Mouse (Mus musculus) splenic B cell, adult 2 months (primary cell): ENCODE data around the gene Ankrd34c.

Experiments used
- DNase-seq: peaks from one replicate; pipeline ENCODE4 v3.0.0-alpha.2; 2011; ENCODE audit warnings: low read depth, low spot score
- H3K27me3 ChIP-seq: 2 replicates; pipeline ENCODE4 v1.6.1; 2012; ENCODE audit warnings: mild to moderate bottlenecking, low read length, moderate library complexity, mixed read lengths; ENCODE audit not compliant: control insufficient read depth, poor library complexity, insufficient read depth, severe bottlenecking
- H3K36me3 ChIP-seq: 2 replicates; pipeline ENCODE4 v1.6.1; 2012; ENCODE audit warnings: mild to moderate bottlenecking, low read length, moderate library complexity, mixed read lengths; ENCODE audit not compliant: control insufficient read depth, poor library complexity, insufficient read depth, severe bottlenecking

Gene Ankrd34c

DNA sequence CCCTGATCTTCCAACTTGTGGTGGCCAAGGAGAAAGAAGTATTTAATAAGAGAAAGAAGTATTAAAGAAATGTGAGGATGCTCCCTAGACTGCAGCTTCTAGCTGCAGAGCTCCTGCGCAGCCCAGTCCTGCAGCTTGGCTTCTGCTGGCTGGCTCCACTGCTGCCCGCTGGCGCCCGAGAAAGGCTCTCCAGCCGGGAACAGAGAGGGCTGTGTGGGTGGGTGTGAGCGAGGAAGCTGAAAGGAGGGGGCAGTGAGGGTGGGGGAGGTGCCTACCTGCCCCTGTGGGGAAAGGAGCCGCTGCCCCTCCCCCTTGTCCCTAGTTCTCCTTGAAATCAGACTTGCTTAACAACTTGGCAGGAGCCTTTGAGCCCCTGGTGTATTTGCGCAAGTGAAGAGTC lies at the start of gene Ankrd34c:
Gene Ankrd34c (minus strand): TSS at position 181 of the 400 bp plus-strand sequence.
- Histone ChIP-seq H3K36me3 (no peaks in the 10 kb centered on the region), H3K27me3 (no peaks in the 10 kb centered on the region; the same call in 1 of the 2 replicates)
- DNase-seq: no peak

DNA sequence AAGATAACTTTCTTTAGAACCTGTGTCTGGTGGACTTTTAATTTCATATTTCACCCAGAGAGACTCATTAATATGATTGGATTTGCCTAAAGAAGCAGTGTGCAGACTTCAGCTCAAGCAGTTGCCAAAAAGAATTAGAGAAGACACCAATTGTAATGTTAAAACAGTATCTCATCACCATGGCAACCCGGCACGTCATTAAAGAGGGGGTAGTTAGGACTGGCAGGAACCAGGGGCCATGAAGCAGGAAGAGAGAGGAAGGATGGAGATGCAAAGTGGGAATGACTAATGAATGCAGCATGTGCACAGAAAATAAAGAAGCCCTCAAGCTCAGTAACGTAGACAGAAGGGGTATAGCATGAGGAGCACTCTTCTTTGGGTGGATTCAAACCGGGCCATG lies 49.3 kb upstream of the Ankrd34c start:
- no peak for DNase-seq
- Histone ChIP-seq H3K27me3 (no peaks in the 10 kb centered on the region), H3K36me3 (no peaks in the 10 kb centered on the region)

- no peaks in the 10 kb centered on the region for H3K36me3 ChIP-seq
- no peak for DNase-seq
- H3K27me3 ChIP-seq: no peaks in the 10 kb centered on the region
These were observed 43.2 kb upstream of the Ankrd34c start for GRCm38 (mm10) chr9:89781395-89781927.

- DNase-seq: no peak
- Histone ChIP-seq H3K36me3 (no peaks in the 10 kb centered on the region), H3K27me3 (no peaks in the 10 kb centered on the region)
These were observed 41.0 kb upstream of the Ankrd34c start for GRCm38 (mm10) chr9:89779237-89779636.

DNA sequence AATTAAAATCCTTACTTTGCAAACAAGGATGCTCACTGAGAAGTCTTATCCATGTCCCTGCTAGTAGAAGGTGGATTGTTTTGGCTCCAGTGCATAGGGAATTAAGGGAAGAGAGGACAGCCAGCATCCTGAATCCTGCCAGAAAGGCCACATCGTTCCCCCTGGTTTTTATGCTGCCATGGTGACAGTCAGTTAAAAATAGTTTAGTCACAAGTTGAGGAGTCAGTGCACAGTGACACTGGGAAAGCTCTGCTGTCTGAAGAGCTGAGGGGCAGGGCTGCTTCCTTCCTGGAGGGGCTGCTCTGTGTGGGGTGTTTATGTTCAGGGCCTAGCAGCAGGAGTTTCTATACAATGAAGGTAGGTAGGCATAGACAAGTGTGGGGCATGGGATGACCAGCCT lies 32.9 kb upstream of the Ankrd34c start:
- Histone ChIP-seq H3K36me3 (no peaks in the 10 kb centered on the region), H3K27me3 (no peaks in the 10 kb centered on the region)
- DNase-seq: no peak

DNA sequence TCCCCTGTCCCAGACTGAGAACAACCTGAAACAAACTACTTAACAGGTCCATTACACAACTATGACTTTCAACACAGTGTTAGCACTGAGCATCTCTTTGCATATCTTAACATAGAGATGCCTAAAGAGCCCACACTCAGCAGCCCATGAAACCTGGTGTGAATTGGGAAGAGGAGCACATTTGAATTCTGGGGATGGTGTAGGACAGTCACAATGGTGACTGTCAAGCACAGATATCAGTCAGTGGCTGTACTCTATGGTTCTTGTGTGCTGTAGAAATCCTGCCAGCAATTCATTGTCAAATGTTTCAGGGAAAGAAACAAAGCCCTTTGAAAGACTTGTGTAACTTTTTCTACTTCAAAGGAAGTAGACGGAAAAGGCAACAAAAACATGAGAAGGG lies 23.7 kb upstream of the Ankrd34c start:
- Histone ChIP-seq H3K36me3 (no peaks in the 10 kb centered on the region), H3K27me3 (no peaks in the 10 kb centered on the region)
- no peak for DNase-seq

DNA sequence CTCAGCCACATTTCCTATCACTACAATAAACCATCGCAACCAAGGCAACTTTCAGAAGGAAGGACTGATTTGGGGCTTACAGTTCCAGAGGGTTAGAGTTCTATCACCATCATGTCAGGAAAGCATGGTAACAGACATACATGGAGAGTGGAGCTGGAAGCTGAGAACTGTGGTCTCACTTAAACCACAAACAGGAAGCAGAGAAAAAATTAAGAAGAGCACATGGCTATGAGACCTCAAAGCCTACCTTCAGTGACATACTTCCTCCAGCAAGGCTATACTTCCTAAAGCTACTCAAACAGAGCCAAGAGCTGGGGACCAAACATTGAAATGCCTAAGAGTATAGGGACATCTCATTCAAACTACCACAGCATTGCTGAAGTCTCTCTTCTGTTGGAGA lies 20.3 kb upstream of the Ankrd34c start:
- no peak for DNase-seq
- Histone ChIP-seq H3K36me3 (no peaks in the 10 kb centered on the region), H3K27me3 (no peaks in the 10 kb centered on the region)

- DNase-seq: no peak
- H3K27me3 ChIP-seq: no peaks in the 10 kb centered on the region
- no peaks in the 10 kb centered on the region for H3K36me3 ChIP-seq
These were observed 19.9 kb upstream of the Ankrd34c start for GRCm38 (mm10) chr9:89758139-89758538.

DNA sequence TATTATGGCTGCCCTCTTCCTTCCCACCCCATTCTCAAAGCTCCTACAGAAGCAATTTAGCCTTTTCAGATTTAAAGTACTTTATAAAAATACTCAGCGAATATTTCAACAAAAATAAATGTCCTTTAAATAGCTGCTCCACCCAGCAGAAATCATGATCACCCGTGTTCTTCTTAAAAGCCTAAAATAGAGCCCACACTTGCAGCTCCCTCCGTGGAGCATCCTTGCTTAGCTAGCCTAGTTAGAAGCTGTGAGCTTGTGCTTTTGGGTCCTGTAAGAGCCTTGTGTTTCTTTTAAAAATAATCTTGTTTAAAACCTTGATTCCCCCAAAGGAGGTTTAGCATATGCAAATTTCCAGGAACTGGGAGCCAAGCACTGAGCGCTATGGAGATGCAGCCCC lies 19.3 kb upstream of the Ankrd34c start:
- no peak for DNase-seq
- H3K36me3 ChIP-seq: no peaks in the 10 kb centered on the region
- H3K27me3 ChIP-seq: no peaks in the 10 kb centered on the region

GRCm38 (mm10) chr9:89740041-89740440 lies 1.8 kb upstream of the Ankrd34c start:
- DNase-seq: no peak
- no peaks in the 10 kb centered on the region; the same call in 1 of the 2 replicates for H3K27me3 ChIP-seq
- no peaks in the 10 kb centered on the region for H3K36me3 ChIP-seq

- Histone ChIP-seq H3K36me3 (no peaks in the 10 kb centered on the region), H3K27me3 (no peaks in the 10 kb centered on the region; the same call in 1 of the 2 replicates)
- no peak for DNase-seq
These were observed 387 bp downstream of the Ankrd34c start for GRCm38 (mm10) chr9:89737888-89738287.

GRCm38 (mm10) chr9:89736932-89737705 lies 1.2 kb downstream of the Ankrd34c start:
- no peaks in the 10 kb centered on the region; the same call in 1 of the 2 replicates for H3K27me3 ChIP-seq
- DNase-seq: peak; percentile 5
- no peaks in the 10 kb centered on the region for H3K36me3 ChIP-seq

GRCm38 (mm10) chr9:89706906-89707305 lies 31.4 kb downstream of the Ankrd34c start:
- H3K36me3 ChIP-seq: no peaks in the 10 kb centered on the region
- H3K27me3 ChIP-seq: no peaks in the 10 kb centered on the region
- peak; percentile 61 for DNase-seq

DNA sequence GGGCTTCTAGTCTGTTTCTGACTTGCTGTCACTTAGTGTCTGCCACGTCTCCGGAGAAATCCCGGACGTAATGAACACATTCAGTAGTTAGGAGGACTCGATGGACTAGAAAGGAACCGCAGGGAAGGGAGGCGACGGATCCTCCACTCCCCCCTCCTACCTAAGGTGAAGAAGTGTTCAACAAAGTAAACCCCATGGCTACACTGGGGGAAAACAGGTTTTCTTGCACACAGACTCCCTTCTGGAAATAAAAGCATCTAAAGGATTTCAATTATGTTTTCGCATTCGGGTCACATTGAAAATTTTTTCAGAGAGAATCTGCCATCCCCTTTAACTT lies 33.1 kb downstream of the Ankrd34c start:
- Histone ChIP-seq H3K27me3 (no peaks in the 10 kb centered on the region), H3K36me3 (no peaks in the 10 kb centered on the region; the same call in 1 of the 2 replicates)
- DNase-seq: no peak

GRCm38 (mm10) chr9:89704265-89705196 lies 33.7 kb downstream of the Ankrd34c start, which contains the start of gene Tmed3:
Tmed3 (minus strand) TSS chr9:89705068.
- H3K27me3 ChIP-seq: no peaks in the 10 kb centered on the region
- DNase-seq: peak; percentile 93
- no peaks in the 10 kb centered on the region; the same call in 1 of the 2 replicates for H3K36me3 ChIP-seq
